18 mouse cellular contexts compared by ENCODE assay signal in the genomic region with DNA sequence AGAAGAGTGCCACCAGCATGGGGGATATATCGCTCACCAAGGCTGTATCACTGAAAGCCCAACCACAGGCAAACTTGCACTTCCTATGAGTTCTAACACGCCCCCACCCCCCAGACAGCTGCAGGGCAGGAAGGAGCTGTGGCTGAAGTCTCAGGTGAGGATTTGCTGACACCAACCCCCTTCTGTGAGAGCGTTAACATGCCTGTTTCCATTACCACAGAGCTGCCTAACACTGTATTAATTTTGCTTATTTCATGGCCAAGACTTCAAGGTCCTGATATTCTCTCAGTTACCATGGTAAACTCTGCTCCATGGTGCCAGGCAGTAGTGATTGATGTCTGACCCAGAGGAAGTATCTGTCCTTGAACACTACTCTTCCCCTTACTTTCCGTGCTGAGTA. TPM values are rescaled to one million over a fixed set of nuclear protein-coding genes. Genes with fewer than 3 reads are reported as not detected.
DNase-seq lines count a peak whose midpoint lies in the region; ATAC-seq and TF ChIP-seq lines count a peak whose summit lies in the region.
"Had no signal": no experiment of that assay in that cellular context is flagged by ENCODE, and none has a peak within 500 bp of the region (broad histone marks: within the 10 kb centered on the region; RNA-seq: fewer than 3 reads in every experiment).

No protein-coding gene starts in this region.

- H3K9me3 ChIP-seq in liver, postnatal 0 days (ENCODE audit: low read length): no peaks in the 10 kb centered on the region
- H3K9me3 ChIP-seq in liver, embryonic 12.5 days (replicated peaks): no peaks in the 10 kb centered on the region
- H3K9me3 ChIP-seq in forebrain, embryonic 12.5 days: no peaks in the 10 kb centered on the region
- H3K9me3 ChIP-seq: limb, embryonic 15.5 days; megakaryocyte, embryonic 14.5 days had no signal

- H3K4me1 ChIP-seq in liver, postnatal 0 days (ENCODE audit: insufficient read depth): 0 out of 2 replicates have a peak, but pooled peaks cover 2% of the 10 kb centered on the region
- no peaks in the 10 kb centered on the region for H3K4me1 ChIP-seq in liver, embryonic 12.5 days
- no peaks in the 10 kb centered on the region for H3K4me1 ChIP-seq in forebrain, embryonic 12.5 days
- H3K4me1 ChIP-seq: limb, embryonic 15.5 days had no signal

- 24% methylated on average over 4 of the region's 4 CpGs for WGBS in liver, postnatal 0 days (ENCODE audit: insufficient replicate concordance)
- 15% methylated on average over 4 of the region's 4 CpGs for WGBS in liver, embryonic 12.5 days (ENCODE audit: insufficient replicate concordance)
- WGBS in forebrain, embryonic 12.5 days: 77% methylated on average over 4 of the region's 4 CpGs

- no peak overlapping the region for H3K4me2 ChIP-seq in liver, postnatal 0 days (ENCODE audit: low read depth, low read length)
- H3K4me2 ChIP-seq in liver, embryonic 12.5 days: no peak overlapping the region
- no peak overlapping the region for H3K4me2 ChIP-seq in forebrain, embryonic 12.5 days
- H3K4me2 ChIP-seq: hindbrain, embryonic 14.5 days; limb, embryonic 15.5 days had no signal

- no peak for TF ChIP-seq CTCF in liver, postnatal 0 days (IDR thresholded peaks at IDR 0.05; ENCODE audit: low read depth)

- no peak overlapping the region for H3K4me3 ChIP-seq in liver, postnatal 0 days (ENCODE audit: low read depth, low read length)
- H3K4me3 ChIP-seq in liver, embryonic 12.5 days: no peak overlapping the region
- H3K4me3 ChIP-seq in forebrain, embryonic 12.5 days (replicated peaks): no peak overlapping the region
- H3K4me3 ChIP-seq: limb, embryonic 15.5 days; megakaryocyte, embryonic 14.5 days had no signal

- H3K36me3 ChIP-seq in liver, postnatal 0 days (replicated peaks; ENCODE audit: insufficient read depth, low read length): no peaks in the 10 kb centered on the region
- no peaks in the 10 kb centered on the region for H3K36me3 ChIP-seq in liver, embryonic 12.5 days
- no peaks in the 10 kb centered on the region for H3K36me3 ChIP-seq in forebrain, embryonic 12.5 days (replicated peaks)
- H3K36me3 ChIP-seq: limb, embryonic 15.5 days had no signal

- TF ChIP-seq EP300 in liver, postnatal 0 days (IDR thresholded peaks at IDR 0.05; ENCODE audit: low read depth): no peak

- no peak overlapping the region for H3K27ac ChIP-seq in liver, postnatal 0 days (ENCODE audit: low read depth)
- H3K27ac ChIP-seq in liver, embryonic 12.5 days: no peak overlapping the region
- H3K27ac ChIP-seq in forebrain, embryonic 12.5 days: no peak overlapping the region
- H3K27ac ChIP-seq: hindbrain, embryonic 14.5 days; kidney, postnatal 0 days; limb, embryonic 15.5 days had no signal

- no peak overlapping the region for H3K9ac ChIP-seq in liver, postnatal 0 days (replicated peaks)
- no peak overlapping the region for H3K9ac ChIP-seq in liver, embryonic 12.5 days
- no peak overlapping the region for H3K9ac ChIP-seq in forebrain, embryonic 12.5 days
- H3K9ac ChIP-seq: hindbrain, embryonic 14.5 days; limb, embryonic 15.5 days had no signal

- no peaks in the 10 kb centered on the region for H3K27me3 ChIP-seq in liver, postnatal 0 days (ENCODE audit: insufficient read depth, low read length)
- no peaks in the 10 kb centered on the region for H3K27me3 ChIP-seq in liver, embryonic 12.5 days (replicated peaks)
- no peaks in the 10 kb centered on the region for H3K27me3 ChIP-seq in forebrain, embryonic 12.5 days
- H3K27me3 ChIP-seq: limb, embryonic 15.5 days; megakaryocyte, embryonic 14.5 days had no signal

- no peak for ATAC-seq in liver, postnatal 0 days
- ATAC-seq in liver, embryonic 12.5 days: no peak
- ATAC-seq in activated CD4-positive, CD25-positive, alpha-beta regulatory T cell, adult 4 months: peak; percentile 73
- ATAC-seq in megakaryocyte, adult 5-6 weeks (ENCODE audit: poor library complexity, severe bottlenecking): peak; percentile 25
- ATAC-seq in forebrain, embryonic 12.5 days (ENCODE audit: low FRiP score): no peak

- intact Hi-C loops in heart, postnatal 36 days (cut with DNase I): no loop called here

- DNase-seq in liver, postnatal 0 days: peak; percentile 21
- peak; percentile 93 for DNase-seq in thymus, postnatal 0 days (ENCODE audit: low spot score)
- DNase-seq in heart, postnatal 36 days: no peak
- DNase-seq in frontal cortex, postnatal 36 days (ENCODE audit: low spot score in 2 of 2): no peak
- DNase-seq: cerebellum, adult 11-12 months; right cerebral cortex, postnatal 14 days had no signal

RNA-seq across cellular contexts. Expression of a gene that starts 26.0 kb away (rescaled TPM):
- polyA plus RNA-seq in liver, postnatal 0 days (2015; fragmentation: Nextera tagmentation; extraction: Ambion mirVana): not detected in 2 replicates
- polyA plus RNA-seq in liver, embryonic 12.5 days (2016; fragmentation: Nextera tagmentation; extraction: Ambion mirVana): not detected in 2 replicates
- polyA plus RNA-seq in activated CD4-positive, CD25-positive, alpha-beta regulatory T cell, adult 4 months (2017; shearing (Covaris generic)): under 1 TPM in 1 of 2 experiments, not detected in 1; 0.63 TPM
- not detected in 2 replicates for total RNA-seq in megakaryocyte, adult 5-6 weeks (2015)
- 0.65 TPM in 1 of 2 replicates, not detected in the other for total RNA-seq in megakaryocyte, adult 5-6 weeks (2017)
- 0.14 and 0.17 TPM in 2 replicates for polyA plus RNA-seq in thymus, postnatal 0 days (2015; fragmentation: Nextera tagmentation; extraction: Ambion mirVana)
- total RNA-seq in heart, postnatal 36 days (2021): not detected
- 0.23 TPM in 1 of 2 replicates, not detected in the other for polyA plus RNA-seq in forebrain, embryonic 12.5 days (2016; fragmentation: Nextera tagmentation; extraction: Ambion mirVana)
- total RNA-seq: layer of hippocampus, postnatal 25 days had no signal
- polyA plus RNA-seq: embryonic facial prominence, embryonic 11.5 days; forebrain, embryonic 11.5 days; hindbrain, embryonic 14.5 days; testis, adult 2 months had no signal

Comparison
In these comparisons a context has a peak if more than half of its experiments do, and no peak if none do; other contexts are left out.
1. ATAC-seq: peak in activated CD4-positive, CD25-positive, alpha-beta regulatory T cell, adult 4 months (single experiment) and megakaryocyte, adult 5-6 weeks (single experiment); none in liver, postnatal 0 days (single experiment), liver, embryonic 12.5 days (single experiment) and forebrain, embryonic 12.5 days (single experiment).
2. DNase-seq: peak in liver, postnatal 0 days (single experiment) and thymus, postnatal 0 days (single experiment); none in heart, postnatal 36 days (0 of 2) and frontal cortex, postnatal 36 days (0 of 2).